Mouse (Mus musculus): Measurements from ENCODE around the gene Birc2. TPM values are rescaled to one million over a fixed set of nuclear protein-coding genes. Genes with fewer than 3 reads are reported as not detected.
A peak's percentile ranks its signal among the peaks of the same experiment; 100 is the strongest.

The Birc2 gene
- total RNA-seq, 2 experiments from 2014 or later = 31.1 to 34.3 TPM

- intact Hi-C loops (cut with DNase I) = no loop called here
- DNase-seq (ENCODE audit: low spot score in 2 of 2) = no peak
Observed at GRCm38 (mm10) chr9:7795581-7795980, 41.3 kb downstream of the Birc2 start.

GRCm38 (mm10) chr9:7793561-7793960 is 43.3 kb downstream of the Birc2 start:
- no peak for DNase-seq (ENCODE audit: low spot score in 2 of 2)
- intact Hi-C loops (cut with DNase I) = no loop called here

GRCm38 (mm10) chr9:7790580-7791084 is 46.2 kb downstream of the Birc2 start:
- DNase-seq (ENCODE audit: low spot score in 2 of 2) = no peak
- intact Hi-C loops (cut with DNase I) = no loop called here

- intact Hi-C loops (cut with DNase I) = no loop called here
- no peak for DNase-seq (ENCODE audit: low spot score in 2 of 2)
Observed at GRCm38 (mm10) chr9:7789764-7790575, 46.9 kb downstream of the Birc2 start.

- intact Hi-C loops (cut with DNase I) = no loop called here
Observed at GRCm38 (mm10) chr9:7788411-7788810, 48.5 kb downstream of the Birc2 start.

DNA sequence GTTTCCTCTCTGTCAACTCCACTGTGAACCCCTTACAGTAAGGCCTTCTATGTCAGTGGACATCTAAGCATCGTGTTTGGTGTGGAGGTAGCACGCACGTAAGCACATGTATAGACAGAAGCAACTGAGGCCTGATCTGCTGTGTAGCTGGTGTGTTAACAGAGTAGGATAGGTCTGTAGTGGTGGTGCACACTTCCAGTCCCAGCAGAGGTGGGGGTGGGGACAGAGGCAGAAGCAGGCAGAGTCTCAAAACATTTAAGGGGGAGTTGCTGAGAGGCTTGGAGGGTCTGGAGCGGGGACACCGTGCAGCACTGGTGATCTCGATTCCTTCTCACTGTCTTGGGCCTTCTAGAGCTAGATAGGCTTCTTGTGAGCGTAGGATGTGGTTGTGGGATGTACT is 50.8 kb downstream of the Birc2 start:
- no peak for DNase-seq (ENCODE audit: low spot score in 2 of 2)
- intact Hi-C loops (cut with DNase I) = no loop called here

More at GRCm38 (mm10) chr9:7788411-7788810, 48.5 kb downstream of the Birc2 start:
- no peak for DNase-seq (ENCODE audit: low spot score in 2 of 2)

GRCm38 (mm10) chr9:7785396-7785795 is 51.5 kb downstream of the Birc2 start:
- no peak for DNase-seq (ENCODE audit: low spot score in 2 of 2)
- intact Hi-C loops (cut with DNase I) = no loop called here

- intact Hi-C loops (cut with DNase I) = no loop called here
- DNase-seq (ENCODE audit: low spot score in 2 of 2) = no peak
Observed at GRCm38 (mm10) chr9:7784615-7785012, 52.2 kb downstream of the Birc2 start.

DNA sequence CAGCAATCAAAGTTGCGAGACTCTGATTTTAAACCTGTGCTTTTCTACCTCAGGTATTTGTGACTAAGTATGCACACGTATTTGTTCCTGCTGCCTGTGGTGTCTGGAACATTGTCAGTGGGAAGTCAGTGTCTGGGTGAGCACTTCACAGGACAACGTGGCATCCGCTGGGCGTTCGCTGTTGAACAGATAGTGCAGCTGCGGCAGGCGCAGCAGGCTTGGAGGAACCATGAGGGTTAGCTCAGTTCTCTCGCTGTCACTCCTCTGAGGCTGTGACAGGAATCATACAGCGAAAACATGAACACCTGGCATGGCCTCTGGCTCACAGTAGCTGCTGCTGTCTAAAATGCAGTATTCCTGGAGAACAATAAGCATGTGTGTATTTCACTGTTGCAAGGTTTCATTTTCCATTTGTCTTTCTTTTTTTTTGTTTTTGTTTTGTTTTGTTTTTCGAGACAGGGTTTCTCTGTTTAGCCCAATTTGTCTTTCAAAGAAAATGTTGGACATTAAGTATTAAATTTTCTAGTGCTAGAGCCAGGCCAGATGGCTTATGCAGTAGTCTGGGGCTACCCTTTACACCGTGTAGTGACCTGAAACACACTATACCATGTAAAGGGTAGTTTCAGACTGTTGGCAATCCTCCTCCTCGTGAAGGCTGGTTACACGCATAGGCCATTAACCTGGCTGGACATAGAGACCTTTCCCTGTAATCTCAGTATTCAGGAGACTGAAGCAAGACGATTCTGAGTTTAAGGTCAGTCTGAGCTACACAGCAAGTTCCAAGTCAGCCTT is 52.8 kb downstream of the Birc2 start:
- intact Hi-C loops (cut with DNase I) = no loop called here
- peak in 1 of 2 experiments; percentile 8 for DNase-seq (ENCODE audit: low spot score in 2 of 2)

GRCm38 (mm10) chr9:7780250-7781150 is 56.4 kb downstream of the Birc2 start:
- no peak for DNase-seq (ENCODE audit: low spot score in 2 of 2)
- intact Hi-C loops (cut with DNase I) = no loop called here

- intact Hi-C loops (cut with DNase I) = no loop called here
- no peak for DNase-seq (ENCODE audit: low spot score in 2 of 2)
Observed at GRCm38 (mm10) chr9:7779786-7780185, 57.1 kb downstream of the Birc2 start.

- intact Hi-C loops (cut with DNase I) = no loop called here
- no peak for DNase-seq (ENCODE audit: low spot score in 2 of 2)
Observed at GRCm38 (mm10) chr9:7778771-7779170, 58.1 kb downstream of the Birc2 start.

DNA sequence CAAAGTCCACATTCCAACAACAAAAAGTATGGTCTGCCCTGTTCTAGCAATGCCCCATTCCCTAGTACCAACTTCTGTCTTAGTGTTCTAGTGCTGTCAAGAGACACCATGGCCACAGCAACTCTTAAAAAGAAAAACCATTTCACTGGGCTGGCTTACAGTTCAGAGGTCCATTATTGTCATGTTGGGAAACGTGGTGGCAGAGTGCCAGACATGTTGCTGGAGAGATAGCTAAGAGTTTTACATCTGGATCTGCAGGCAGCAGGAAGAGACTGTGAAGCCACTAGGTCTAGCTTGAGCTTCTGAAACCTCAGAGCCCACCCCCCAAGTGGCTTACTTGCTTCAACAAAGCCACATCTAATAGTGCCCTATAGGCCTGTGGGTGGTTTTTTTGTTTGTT is 59.2 kb downstream of the Birc2 start:
- DNase-seq (ENCODE audit: low spot score in 2 of 2) = no peak
- intact Hi-C loops (cut with DNase I) = no loop called here

- no peak for DNase-seq (ENCODE audit: low spot score in 2 of 2)
- intact Hi-C loops (cut with DNase I) = no loop called here
Observed at GRCm38 (mm10) chr9:7776940-7777339, 59.9 kb downstream of the Birc2 start.

GRCm38 (mm10) chr9:7775986-7776385 is 60.9 kb downstream of the Birc2 start:
- DNase-seq (ENCODE audit: low spot score in 2 of 2) = no peak
- intact Hi-C loops (cut with DNase I) = no loop called here

- DNase-seq (ENCODE audit: low spot score in 2 of 2) = no peak
- intact Hi-C loops (cut with DNase I) = no loop called here
Observed at GRCm38 (mm10) chr9:7775011-7775410, 61.9 kb downstream of the Birc2 start.

DNA sequence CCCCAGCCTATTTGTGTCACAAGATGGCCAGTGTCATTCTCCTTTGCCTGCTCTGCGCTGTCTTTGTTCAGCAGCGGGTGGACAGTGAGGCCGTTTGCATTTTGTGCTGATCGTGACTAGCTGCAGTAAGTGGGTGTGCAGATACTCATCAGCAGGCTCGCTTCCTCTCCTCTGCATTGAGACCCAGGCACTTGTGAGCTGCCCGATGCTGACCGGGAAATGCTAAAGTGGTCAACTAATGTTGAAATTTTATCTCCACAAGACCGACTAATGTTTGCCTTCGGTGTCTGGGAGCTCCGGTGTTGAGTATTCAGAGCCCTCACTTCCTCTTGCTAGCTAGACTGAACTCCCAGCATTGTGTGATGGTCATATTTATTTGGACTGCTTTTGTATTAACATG is 62.3 kb downstream of the Birc2 start:
- intact Hi-C loops (cut with DNase I) = no loop called here
- no peak for DNase-seq (ENCODE audit: low spot score in 2 of 2)

DNA sequence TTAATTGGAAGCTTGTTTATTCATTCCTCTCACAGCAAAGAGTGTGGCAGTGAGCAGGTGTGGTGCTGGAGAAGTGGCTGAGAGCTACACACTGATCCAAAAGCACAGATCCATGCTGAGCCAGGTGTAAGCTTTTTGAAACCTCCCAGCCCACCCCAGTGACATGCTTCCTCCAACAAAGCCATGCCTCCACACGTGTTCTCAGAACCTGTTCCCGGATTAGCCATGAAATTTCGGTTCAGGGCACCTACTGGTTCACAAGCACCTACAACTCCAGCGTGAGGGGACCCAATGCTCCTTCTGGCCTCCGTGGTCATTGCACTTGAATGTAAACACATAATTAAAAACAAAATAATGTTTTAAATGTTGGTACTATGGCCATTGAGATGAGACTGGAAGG is 63.2 kb downstream of the Birc2 start:
- intact Hi-C loops (cut with DNase I) = no loop called here
- DNase-seq (ENCODE audit: low spot score in 2 of 2) = no peak

- intact Hi-C loops (cut with DNase I) = no loop called here
- DNase-seq (ENCODE audit: low spot score in 2 of 2) = no peak
Observed at GRCm38 (mm10) chr9:7772773-7773454, 64.0 kb downstream of the Birc2 start.

All from left cerebral cortex, postnatal 14 days (tissue).